Mouse (Mus musculus) cortical plate, adult 2 months (tissue): ENCODE data around the gene Ank3. TPM values are rescaled to one million over a fixed set of nuclear protein-coding genes. Genes with fewer than 3 reads are reported as not detected.

Experiments used
- H3K27ac ChIP-seq: fragments of 200-500 bp; 2 replicates; pipeline ENCODE4 v1.5.1; 2012; ENCODE audit warnings: low read length, control low read depth, inconsistent platforms; ENCODE audit not compliant: insufficient read depth
- H3K4me1 ChIP-seq: fragments of 200-500 bp; 2 replicates; pipeline ENCODE4 v1.6.1; 2011; ENCODE audit warnings: low read length; ENCODE audit not compliant: control insufficient read depth, insufficient read depth
- H3K4me3 ChIP-seq: fragments of 200-500 bp; 2 replicates; pipeline ENCODE4 v1.5.1; 2011; ENCODE audit warnings: mild to moderate bottlenecking, low read length, control low read depth; ENCODE audit not compliant: insufficient read depth
- CTCF ChIP-seq: fragments of 200-500 bp; IDR thresholded peaks from 2 replicates; pipeline ENCODE4 v1.5.1; 2011; ENCODE audit warnings: mild to moderate bottlenecking, control low read depth, low read length; ENCODE audit not compliant: insufficient read depth; ENCODE audit errors: extremely low read depth
- POLR2A ChIP-seq: fragments of 200-500 bp; IDR thresholded peaks from 2 replicates; pipeline ENCODE4 v1.6.1; 2011; ENCODE audit warnings: mild to moderate bottlenecking, low read length, control low read depth; ENCODE audit not compliant: insufficient read depth; ENCODE audit errors: extremely low read depth
- polyA plus RNA-seq: library from polyadenylated mRNA; depleted of rRNA; stranded (reverse); fragments of >200 nt; gene quantifications from 2 replicates; pipeline ENCODE4 v1.2.3, GENCODE M21; 2012

Ank3 gene
- polyA plus RNA-seq, 1 experiment: 188 TPM

- Histone ChIP-seq H3K4me1 (peaks cover 28% of the 10 kb centered on the region), H3K4me3 (no peak overlapping the region), H3K27ac (peak overlapping the region; percentile 51; the same call in 1 of the 2 replicates)
- TF ChIP-seq CTCF (no peak), POLR2A (no peak)
Observed at GRCm38 (mm10) chr10:69746322-69746721, 347.7 kb downstream of the Ank3 start.

- Histone ChIP-seq H3K27ac (peak overlapping the region; percentile 51; the same call in 1 of the 2 replicates), H3K4me1 (peaks cover 28% of the 10 kb centered on the region)
- TF ChIP-seq POLR2A: no peak
- TF ChIP-seq CTCF: no peak
Observed at GRCm38 (mm10) chr10:69746730-69747129, 348.2 kb downstream of the Ank3 start.

DNA sequence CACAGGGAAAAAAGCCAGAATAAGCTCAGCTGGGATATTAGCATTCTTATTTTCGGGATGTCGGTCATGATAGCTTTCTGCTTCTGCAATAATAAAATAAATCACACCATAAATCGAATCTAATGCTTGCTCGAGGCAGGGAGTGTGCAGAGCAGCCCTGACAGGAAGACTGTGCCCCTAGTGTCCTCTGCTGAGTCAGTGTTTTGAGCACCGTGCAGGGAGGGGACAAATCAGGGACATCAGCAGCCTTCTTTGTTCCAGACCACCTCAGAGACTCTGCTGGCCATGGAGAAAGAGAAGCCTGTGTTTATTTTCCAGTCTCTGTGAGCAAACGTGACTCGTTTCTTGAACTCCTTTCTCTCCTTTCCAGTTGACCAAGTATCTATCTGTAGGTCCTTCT lies 352.8 kb downstream of the Ank3 start:
- no peak overlapping the region for H3K4me3 ChIP-seq
- H3K4me1 ChIP-seq: peaks cover 15% of the 10 kb centered on the region
- TF ChIP-seq CTCF (no peak), POLR2A (no peak)
- no peak overlapping the region for H3K27ac ChIP-seq

More at GRCm38 (mm10) chr10:69746730-69747129, 348.2 kb downstream of the Ank3 start:
- no peak overlapping the region for H3K4me3 ChIP-seq

DNA sequence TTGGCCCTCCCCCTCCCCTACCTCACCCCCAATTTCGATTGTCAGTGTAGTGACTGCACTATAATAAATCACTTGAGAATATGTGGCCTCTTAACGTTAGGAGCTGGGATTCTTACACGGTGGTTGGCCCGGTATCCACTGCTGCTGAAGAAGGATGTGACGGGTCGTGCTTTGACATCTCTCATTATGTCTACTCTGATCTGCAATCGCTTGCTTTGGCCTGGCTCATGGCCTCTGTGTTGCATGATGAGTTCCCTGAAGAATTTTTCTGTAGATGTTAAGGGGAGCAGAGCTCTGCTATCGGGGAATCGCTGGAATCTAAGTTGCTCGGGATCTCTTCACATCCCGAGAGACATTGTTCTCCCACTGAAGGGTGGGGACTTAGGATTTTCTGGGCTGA lies 354.9 kb downstream of the Ank3 start:
- no peak overlapping the region for H3K27ac ChIP-seq
- peaks cover 15% of the 10 kb centered on the region for H3K4me1 ChIP-seq
- H3K4me3 ChIP-seq: no peak overlapping the region
- no peak for TF ChIP-seq POLR2A
- no peak for TF ChIP-seq CTCF

- Histone ChIP-seq H3K4me1 (peaks cover 20% of the 10 kb centered on the region), H3K4me3 (no peak overlapping the region), H3K27ac (no peak overlapping the region)
- TF ChIP-seq CTCF (no peak), POLR2A (no peak)
Observed at GRCm38 (mm10) chr10:69756956-69757672, 358.5 kb downstream of the Ank3 start.

DNA sequence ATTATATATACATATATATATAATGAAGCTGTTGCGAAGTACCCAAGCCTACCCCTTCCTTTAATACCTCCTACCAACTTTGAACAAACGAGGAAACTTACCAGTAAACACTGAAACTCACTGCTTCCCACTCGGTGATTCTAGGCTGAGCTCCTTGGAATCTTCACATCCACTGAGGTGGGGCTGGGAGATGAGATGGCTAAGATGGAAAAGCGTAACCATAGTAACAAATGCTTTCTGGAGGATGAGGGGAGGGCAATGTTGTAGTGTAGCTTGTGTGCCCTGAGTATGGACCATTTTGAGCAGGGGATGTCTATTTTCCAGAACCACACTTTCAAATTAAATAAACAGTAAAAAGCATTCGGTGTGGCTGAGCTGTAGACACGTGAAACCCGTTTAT lies 364.4 kb downstream of the Ank3 start:
- no peak for TF ChIP-seq POLR2A
- no peak for TF ChIP-seq CTCF
- Histone ChIP-seq H3K27ac (no peak overlapping the region), H3K4me3 (no peak overlapping the region), H3K4me1 (peaks cover 14% of the 10 kb centered on the region)

DNA sequence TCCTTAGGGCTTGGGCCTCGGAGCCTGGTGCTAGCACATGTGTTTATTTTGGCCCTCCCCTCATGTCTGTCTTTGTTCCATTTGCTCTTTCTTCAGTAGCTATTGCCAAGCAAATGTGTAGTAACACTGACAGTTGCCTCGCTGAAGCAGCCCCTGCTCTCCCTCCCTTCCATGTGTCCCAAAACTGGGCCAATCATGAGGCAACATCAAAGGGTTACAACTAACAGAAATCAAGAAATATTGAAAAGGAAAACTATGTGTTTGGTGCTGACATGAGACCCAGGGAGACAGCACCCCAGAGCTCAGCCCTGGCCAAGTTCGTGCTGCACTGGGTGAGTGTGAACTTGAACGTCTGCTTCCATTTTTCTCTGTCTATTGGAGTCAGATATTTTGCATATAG lies 365.8 kb downstream of the Ank3 start:
- Histone ChIP-seq H3K27ac (no peak overlapping the region), H3K4me3 (no peak overlapping the region), H3K4me1 (peaks cover 11% of the 10 kb centered on the region)
- TF ChIP-seq POLR2A: no peak
- no peak for TF ChIP-seq CTCF

GRCm38 (mm10) chr10:69777065-69777645 lies 378.6 kb downstream of the Ank3 start:
- Histone ChIP-seq H3K4me1 (peaks cover 20% of the 10 kb centered on the region), H3K27ac (no peak overlapping the region), H3K4me3 (no peak overlapping the region)
- no peak for TF ChIP-seq CTCF
- TF ChIP-seq POLR2A: no peak

DNA sequence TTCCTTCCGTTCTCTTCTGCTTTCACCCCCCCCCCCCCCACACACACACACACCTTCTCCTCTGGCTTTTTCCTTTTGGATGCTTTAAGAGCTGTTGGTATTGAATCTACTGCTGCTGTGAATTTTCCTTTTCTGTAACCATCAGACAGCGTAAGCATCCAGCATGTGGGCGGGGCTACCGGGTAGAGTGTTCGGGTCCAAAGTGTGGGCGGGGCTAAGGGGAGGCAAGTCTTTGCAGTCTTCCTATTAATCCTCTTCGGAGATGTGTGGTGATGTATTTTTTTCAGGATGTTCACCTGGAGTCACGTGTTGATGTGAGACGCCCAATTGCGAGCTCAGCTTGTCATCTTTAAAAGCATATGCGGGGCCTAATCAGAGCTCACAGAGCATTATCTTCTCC lies 379.2 kb downstream of the Ank3 start:
- peaks cover 22% of the 10 kb centered on the region for H3K4me1 ChIP-seq
- TF ChIP-seq POLR2A (no peak), CTCF (no peak)
- no peak overlapping the region for H3K27ac ChIP-seq
- H3K4me3 ChIP-seq: no peak overlapping the region

DNA sequence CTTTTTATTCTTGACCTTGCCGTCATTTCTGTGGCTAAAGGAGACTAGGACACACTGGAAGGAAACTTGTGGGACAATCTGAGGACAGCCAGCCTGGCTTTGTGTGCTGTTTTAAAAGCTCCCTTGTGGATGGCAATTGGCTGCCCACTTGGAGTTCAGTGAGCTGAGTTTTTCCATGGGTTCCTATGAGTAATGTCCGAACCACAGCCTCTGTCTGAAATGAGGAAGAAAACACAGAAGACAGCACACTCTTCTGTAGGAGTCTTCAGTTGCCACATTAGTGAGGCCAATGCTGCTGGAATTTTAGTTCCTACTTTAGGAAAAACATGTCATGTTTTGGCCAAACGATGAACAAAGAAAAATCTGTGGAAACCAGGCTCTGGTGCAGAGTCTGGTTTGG lies 380.7 kb downstream of the Ank3 start:
- H3K27ac ChIP-seq: no peak overlapping the region
- H3K4me1 ChIP-seq: peaks cover 20% of the 10 kb centered on the region
- no peak overlapping the region for H3K4me3 ChIP-seq
- TF ChIP-seq CTCF (no peak), POLR2A (no peak)
